Mouse (Mus musculus) lung, postnatal 10 days (tissue): ENCODE data around the gene B3gat1.

Experiments used
- DNase-seq: peaks from one replicate; pipeline ENCODE4 v3.0.0; 2021

B3gat1 gene

GRCm38 (mm10) chr9:26733206-26733891 is at the start of gene B3gat1:
B3gat1 (plus strand) TSS chr9:26733728.
- no peak for DNase-seq

- no peak for DNase-seq
These were observed 44.4 kb upstream of the B3gat1 start for GRCm38 (mm10) chr9:26689171-26689570.

DNA sequence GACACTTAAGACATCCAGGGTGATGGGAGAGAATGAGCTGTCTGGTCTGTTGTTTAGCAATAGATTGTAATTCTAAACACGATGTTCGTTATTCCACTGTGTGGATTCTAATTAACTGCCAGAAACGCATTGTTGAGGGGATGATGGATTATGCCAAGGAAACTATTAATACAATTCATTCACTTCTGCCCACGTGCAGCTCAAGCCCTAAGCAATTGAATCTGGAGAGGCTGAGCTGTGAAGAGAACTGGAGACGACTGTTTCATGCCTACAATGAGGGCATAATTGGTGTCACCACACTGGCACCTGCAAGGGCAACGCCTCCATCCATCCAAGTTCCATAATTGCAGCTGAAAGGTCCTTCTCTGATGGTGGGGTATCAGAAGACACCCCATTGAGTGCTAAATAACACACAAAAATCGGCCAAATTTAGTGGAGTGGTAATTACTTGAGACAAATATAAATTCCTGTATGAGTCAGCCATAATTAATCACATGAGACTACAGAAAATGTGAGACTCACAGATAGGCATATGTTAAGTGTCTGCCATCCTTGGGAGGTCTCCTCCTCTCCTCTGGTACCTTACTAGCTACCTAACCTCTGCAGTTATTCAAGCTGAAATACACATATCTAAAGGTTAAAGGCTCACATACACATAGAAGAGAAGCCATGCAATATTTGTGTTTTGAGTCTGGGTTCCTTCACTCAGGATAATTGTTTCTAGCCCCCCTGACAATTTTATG is 43.4 kb upstream of the B3gat1 start:
- no peak for DNase-seq

- no peak for DNase-seq
These were observed 40.9 kb upstream of the B3gat1 start for GRCm38 (mm10) chr9:26692641-26693040.

DNA sequence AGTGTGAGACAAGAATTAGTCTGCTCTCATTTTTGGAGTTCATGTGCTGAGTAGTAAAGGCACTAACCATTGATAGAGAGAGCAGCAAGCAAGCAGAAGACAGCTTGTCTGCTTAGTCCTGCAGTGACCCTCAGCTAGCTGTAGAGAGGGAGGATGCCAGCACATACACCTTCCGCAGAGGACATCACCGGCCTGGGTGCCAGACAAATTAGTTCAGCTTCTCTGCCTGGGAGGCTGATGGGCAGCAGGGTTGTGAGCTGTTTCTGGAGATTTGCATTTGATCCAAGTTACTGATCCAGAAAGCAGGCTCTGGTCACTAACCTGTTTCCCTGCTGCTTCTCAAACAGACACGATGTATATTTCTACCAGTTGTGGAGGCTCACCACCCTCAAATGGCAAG is 38.9 kb upstream of the B3gat1 start:
- no peak for DNase-seq

DNA sequence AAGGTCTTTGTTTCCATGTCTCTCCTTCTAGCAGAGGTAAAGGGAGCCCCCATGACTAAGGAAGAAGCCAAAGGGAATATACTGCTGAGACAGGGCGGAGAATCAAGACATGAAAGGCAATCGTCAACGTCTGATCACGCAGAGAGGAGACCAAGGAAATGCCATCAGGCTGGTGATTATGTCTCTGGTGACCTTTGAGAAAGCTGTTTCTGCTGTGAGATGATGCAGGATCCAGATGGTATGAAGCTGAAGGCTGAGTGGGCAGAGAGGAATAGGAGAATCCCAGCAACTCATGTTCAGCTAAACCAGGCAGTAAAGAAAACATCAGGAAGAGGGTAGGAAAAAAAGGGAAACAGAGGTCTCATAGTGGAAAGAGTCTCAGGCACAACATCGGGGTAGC is 38.4 kb upstream of the B3gat1 start:
- DNase-seq: no peak

GRCm38 (mm10) chr9:26698286-26698685 is 35.2 kb upstream of the B3gat1 start:
- DNase-seq: no peak

DNA sequence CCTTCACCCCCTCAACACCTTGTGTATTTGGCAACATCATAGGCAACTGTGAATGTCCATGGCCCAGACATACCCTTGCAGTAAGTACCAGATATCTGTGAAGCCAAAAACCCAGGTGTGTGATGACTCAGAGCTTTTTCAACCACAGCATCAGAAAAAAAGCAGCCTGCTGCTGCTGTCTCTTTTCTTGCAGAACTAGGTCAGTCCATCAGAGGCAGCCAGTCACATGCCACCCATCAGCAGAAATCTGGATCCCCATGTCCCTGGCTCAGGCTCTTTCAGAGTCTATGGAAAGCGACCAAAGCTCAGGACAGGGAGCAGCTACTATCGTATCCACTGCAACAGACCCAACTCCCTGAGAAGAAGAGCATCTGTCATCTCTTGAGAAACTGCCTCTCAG is 33.2 kb upstream of the B3gat1 start:
- no peak for DNase-seq

DNA sequence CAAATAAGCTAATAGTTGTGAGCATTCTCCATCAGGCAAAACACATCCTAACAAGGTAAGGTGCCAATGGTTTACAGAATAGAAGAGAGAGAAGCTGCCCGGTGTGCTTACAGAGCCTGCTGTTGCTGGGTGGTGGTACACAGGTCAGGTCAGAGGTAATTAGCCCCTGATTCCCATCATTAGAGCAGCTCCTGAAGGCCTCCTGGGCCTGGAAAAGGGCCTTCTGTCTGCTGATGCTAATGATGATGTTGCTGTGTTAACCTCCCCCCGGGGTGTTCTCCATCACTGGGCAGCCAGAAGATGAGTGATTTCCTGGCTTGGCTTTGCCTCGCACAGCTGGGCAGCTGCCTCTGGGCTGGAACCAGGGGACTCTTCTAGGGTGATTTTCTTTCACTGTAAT is 15.1 kb upstream of the B3gat1 start:
- DNase-seq: no peak

DNA sequence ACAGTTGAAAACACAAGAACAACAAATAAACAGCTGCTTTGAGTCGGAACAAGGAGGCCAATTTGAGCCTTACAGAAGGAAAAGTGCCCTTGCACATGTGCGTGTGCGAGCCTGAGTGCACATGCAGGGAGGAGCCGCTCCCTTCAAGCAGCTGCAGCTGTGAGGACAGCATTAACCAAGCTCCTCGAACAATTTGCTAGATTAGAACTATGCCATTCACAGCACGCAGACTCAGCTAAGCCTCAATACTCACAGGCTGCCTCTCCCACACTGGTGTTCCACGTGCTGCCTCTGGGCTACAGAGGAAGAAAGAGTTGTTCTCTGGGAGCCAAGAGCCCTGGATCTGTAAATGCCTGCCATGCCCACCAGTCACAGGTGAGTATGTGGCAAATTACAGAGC is 11.8 kb upstream of the B3gat1 start:
- no peak for DNase-seq

DNA sequence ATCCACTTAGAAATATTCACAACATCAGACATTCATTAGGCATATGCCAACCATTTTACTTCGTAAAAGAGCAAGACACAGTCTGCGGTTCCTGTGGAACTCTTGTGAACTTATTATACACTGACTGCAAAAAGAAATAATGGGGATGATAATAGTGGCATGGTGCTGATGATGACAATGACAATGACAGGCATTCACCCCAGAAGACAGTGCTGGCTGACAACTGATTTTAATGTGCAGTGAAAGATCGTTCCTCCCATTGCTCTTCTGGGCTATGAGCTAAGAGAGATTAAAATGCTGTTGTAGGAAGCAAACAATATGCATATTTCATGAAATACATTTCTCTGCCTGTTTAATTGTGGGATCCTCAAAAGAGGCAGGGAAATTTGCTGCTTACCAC is 7.8 kb upstream of the B3gat1 start:
- no peak for DNase-seq

DNA sequence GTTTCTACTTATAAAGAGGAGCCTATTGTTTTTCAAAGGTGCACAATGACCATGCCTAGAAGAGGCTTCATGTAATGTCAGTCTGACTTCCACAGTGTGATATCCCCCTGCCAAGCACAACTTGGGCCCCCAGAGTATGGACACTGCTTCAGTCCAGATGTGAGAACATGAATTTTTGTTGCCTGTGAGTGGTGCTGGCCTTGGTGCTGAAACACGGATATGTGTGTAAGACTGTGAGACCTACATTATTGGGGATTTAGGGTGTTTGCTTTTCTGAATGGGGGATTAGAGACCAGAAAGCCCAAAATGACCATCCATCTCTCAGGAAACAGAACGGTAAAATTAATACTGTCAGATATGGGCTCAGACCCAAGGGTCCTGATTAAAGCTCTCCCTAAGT is 6.1 kb upstream of the B3gat1 start:
- DNase-seq: peak; percentile 23

- DNase-seq: no peak
These were observed 5.0 kb upstream of the B3gat1 start for GRCm38 (mm10) chr9:26728556-26728955.

DNA sequence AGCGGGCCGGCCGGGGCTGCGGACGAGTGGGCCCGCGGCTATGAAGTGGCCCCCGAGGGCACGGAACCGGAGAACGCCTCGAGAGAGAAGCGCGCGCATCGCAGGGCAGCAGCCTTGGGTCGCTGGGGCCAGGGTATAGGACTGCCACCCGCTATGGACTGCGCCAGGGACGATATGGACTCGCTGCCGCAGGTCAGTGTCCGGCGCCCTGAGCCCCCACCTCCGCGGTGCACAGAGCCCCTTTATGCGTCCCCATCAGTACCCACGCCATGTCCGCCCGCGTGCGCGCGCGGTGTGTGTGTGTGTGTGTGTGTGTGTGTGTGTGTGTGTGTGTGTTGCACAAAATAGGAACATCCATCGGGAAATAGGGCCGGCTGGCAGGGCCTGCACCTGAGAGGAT is 458 bp downstream of the B3gat1 start:
- no peak for DNase-seq

DNA sequence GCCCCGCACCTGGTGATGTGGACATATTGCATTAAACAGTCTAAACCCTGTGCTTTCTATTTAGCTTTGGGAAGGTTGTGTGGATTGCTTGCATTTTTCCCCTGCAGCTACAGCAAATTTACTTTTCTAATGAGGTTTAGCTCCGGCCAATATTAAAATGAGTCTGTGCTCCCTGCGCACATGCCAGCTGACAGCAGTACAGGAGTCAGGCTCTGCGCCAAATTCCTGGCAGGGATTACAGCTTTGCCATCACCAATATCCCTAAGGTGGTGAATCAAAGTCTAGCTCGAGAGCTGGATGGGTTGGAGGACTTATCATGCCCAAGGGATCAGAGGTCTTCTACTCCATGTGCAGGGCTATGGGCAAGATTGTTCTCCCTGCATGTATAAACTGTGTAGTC is 3.6 kb downstream of the B3gat1 start:
- no peak for DNase-seq

GRCm38 (mm10) chr9:26742817-26743216 is 9.3 kb downstream of the B3gat1 start:
- DNase-seq: no peak

- DNase-seq: no peak
These were observed 13.6 kb downstream of the B3gat1 start for GRCm38 (mm10) chr9:26747121-26747520.

DNA sequence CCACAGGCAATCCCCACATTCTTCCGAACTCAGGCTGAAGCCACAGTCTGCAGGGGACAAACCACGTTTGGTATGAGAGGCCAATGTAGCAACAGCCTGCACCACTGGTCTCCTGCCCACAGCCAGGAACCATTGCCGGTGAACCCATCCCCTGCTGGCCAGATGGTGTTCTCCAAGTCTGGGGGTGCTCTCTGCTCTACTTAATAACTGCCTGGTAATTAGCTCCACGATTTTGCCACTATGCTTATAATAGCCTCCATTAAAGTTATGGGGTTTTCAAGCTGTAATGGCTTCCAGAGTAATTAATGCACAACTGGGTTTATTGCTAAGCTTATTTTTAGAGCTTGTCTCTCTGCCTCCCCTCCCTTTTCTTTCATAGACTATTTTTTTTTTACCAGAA is 15.4 kb downstream of the B3gat1 start:
- no peak for DNase-seq

- peak; percentile 25 for DNase-seq
These were observed 26.6 kb downstream of the B3gat1 start for GRCm38 (mm10) chr9:26760081-26760480.

DNA sequence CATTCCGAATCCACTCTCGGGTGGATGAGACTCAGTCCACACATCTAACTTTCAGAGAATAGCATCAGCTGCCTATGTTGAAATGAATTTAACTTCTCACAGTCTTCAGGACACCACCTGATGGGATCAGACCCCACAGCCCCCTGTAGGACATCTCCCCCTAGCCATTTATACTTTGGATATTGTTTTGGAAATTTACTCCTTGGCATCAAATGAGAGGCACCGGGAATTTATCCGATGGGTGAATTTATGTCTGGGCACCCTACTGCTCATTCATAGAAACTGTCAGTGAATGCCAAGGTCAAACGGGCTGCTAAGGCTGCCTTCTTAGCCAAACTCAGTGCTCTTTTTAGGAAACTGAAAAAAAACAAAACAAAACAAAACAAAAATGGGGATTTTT is 27.0 kb downstream of the B3gat1 start:
- no peak for DNase-seq

DNA sequence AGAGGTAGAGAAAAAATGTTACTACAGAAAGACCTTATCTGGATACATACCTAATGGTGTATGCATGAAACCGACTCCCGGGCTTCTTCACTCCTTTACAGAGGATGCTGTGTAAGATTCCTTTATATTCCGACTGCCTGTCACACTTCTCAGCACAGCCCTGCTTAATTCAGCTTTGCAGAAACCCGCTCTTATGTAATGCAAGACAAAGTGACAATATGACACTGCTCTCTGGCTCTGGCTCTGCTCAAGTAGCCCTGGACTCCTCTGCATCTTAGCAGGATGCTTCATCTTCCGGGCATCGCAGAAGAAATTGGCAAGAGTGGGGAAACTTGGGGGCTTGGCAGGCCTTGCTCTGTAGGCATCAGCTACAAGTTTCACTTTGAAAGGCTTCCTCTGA is 28.9 kb downstream of the B3gat1 start:
- DNase-seq: no peak

DNA sequence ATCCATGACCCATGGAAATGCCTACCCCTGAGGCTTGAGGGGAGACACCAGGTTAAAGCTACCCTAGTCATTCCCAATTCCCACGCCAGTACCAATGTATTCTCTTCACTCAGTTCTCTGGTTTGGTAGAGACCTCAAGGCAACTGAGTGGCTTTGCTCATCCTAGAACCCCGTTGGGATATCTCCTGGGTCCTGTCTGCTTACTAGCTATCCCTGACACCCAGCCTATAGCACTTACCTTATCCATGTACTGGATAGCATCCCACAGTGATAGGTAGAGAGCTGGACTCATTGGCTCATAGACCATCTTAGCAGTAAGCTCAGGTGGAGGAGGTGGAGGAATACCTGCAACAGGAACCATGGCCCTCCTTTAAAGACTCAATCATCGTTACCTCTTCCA is 34.7 kb downstream of the B3gat1 start:
- DNase-seq: no peak

DNA sequence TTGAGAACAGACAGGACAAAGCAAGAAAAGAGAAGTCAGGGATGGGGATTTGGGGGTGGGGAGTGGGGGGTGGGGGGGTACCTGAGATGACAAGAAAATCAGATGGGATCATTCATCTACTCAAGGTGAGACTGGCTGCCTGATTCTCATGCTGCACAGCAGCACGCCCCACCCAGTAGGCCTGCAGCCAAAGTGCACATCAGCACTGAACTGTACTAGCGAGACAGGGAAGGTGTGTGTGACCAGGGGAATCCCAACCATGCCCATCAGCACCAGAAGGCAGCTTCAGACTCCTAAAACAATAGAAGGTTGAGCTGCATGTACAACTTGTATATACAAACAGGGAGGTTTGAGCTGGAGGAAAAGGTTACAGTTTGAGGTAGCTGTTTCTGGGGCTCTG is 42.2 kb downstream of the B3gat1 start:
- DNase-seq: no peak

GRCm38 (mm10) chr9:26776122-26776902 is 42.8 kb downstream of the B3gat1 start:
- peak; percentile 61 for DNase-seq
